Mouse (Mus musculus): ENCODE measurements around the gene Bcat2. TPM values are rescaled to one million over a fixed set of nuclear protein-coding genes. Genes with fewer than 3 reads are reported as not detected.
"Not testable (repeated sequence)": the region's sequence is repeated elsewhere in the genome, so short reads cannot be mapped to it uniquely, and the experiment has no call there.

The Bcat2 gene
- 100 to 1,000 TPM; 191 to 306 (median 245) TPM for total RNA-seq (2022)

DNA sequence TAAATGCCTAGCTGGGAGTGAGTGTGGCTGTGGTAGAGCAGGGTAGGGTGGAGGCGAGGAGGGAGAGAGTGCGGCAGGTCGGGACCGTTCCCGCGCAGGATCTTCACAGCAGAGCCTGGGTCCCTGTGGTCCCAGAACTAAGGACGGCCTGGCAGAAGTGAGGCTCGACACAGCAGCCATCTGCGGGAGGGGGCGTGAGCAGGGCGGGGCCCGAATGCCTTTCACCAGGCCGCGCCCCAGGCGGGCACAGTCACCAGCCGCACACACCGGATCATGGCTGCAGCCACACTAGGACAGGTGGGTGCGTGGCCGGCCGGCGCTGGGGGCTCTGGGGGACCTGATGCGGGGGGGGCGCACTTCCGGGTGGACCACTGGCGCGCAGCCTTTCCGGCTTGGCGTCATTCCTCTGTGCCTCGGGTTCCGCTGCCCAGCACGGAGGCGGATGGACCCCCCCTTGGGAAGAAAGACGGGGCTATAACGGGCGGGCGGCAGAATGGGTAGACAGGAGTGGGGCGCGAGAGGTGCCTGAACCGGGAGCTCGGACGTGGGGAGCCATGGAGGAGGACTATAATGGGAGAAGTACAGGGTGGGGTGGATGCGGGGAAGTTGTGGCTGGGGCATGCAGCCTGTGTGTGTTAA lies at the start of gene Bcat2:
Gene Bcat2 (plus strand): TSS at position 51 of the 639 bp plus-strand sequence.
- peak; percentile 79 for DNase-seq

DNA sequence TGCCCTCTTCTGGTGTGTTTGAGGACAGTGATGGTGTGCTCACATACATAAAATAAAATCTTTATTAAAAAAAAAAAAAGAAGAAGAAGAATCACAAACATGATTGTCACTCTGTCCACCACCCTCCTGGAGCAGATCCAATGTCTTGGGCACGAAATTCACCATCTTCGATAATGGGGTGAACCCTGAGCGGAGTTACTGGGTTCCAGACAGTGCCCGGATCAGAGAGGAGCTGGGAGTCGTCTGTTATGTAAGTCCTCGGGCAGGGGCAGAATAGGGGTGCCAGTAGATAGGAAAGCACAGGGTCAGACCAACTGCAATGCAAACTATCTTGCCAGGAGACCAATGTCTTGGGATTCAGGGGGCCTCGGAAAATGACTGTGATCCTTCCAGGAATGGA lies 49.3 kb upstream of the Bcat2 start:
- no peak for DNase-seq

DNA sequence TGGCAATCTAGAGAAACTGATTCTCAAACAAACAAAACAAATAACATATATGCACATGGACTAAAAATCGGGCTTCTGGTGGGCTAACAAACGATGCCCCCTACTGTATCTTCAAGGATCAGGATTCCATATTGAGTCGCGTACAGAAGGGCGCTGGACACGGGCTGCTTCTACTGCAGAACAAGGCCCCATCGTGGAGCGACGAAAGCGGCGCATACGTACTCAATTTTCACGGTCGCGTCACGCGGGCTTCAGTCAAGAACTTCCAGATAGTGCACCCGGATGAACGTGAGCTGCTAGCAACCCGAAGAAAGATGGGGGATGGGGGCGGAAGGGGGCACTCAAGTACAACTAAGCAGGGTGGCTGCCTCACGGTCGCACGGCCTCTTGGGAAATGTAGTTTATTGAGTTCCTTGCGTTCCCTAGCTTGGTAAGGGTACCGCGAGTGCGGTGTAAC lies 48.2 kb upstream of the Bcat2 start:
- peak; percentile 88 for DNase-seq

DNA sequence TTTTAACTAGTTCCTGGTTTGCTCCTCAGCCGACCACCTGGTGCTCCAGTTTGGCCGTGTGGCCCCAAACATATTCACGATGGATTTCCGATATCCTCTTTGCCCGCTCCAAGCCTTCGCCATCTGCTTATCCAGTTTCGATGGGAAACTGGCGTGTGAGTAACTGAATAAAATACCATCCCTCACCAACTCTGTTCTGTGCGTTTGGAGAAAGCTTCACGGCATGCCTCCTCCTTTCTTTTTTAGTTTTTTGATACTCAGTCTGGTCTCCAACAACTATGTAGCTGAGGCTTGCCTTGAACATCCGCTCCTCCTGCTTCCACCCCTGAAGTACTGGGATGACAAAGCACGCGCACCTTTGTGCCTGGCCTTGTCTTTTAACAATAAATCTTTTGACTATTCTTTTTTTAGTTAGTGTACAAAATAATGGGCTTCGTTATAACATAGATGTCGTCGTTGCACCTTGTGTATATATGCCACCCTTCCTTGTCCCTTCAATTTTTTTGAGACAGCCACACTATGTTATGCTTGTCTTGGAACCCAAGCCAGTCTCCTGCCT lies 47.7 kb upstream of the Bcat2 start:
- no peak for DNase-seq

DNA sequence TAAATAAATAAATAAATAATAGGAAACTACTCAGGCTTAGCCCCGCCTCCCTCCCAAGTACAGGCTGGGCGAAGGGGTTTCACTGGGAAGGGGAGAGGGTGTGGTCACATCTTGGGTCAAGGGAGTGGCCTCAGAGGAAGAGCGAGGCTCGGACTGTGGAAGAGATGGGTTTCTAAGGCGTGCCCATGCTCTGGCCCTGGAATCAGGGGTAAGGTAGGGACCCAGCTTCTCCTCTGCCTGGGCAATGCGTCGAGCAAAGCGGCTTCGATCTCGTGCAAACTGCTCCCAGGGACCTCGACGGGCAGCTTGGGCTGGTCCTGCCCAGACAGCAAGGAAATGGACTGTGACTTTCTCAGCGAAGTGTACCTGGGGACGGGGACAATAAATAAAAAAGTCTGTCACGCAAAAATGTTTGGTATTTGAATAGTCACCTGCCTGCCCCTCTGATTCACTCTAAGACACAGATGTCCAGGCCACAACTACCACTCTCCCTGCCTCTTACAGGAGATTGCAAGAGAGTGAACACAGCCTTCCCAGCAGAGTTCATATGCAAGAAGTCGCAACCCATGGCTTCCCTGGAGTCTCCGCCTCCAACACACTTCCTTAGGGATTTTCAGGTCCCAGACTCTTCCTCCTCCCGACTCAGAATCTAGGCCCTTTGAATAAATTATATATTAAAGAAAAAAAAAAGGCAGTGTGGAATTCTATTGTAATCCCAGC lies 46.8 kb upstream of the Bcat2 start:
- no peak for DNase-seq

DNA sequence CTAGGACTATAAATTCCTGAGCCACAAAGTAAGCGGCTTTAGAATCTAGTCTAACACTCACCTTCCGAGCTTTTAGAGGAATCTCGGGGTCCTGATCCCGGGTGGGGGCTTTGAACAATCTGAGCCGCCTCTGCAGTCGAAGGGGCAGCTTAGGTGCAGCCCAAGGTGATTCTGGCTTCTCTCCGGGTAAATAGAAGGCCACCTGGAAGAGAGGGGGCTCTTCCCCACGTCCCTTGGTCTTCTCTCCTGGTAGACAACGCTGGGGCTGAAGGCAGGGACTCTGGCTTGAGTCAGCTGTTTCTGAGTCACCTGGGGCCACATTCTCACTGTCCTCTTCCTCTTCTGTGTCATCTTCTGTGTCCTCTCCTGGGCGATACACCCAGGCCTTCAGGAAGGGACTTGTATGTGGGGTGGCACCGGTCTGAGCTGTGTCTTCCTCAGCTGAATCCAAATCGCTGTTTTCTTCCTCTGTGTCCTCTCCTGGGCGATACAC lies 46.2 kb upstream of the Bcat2 start:
- no peak for DNase-seq

DNA sequence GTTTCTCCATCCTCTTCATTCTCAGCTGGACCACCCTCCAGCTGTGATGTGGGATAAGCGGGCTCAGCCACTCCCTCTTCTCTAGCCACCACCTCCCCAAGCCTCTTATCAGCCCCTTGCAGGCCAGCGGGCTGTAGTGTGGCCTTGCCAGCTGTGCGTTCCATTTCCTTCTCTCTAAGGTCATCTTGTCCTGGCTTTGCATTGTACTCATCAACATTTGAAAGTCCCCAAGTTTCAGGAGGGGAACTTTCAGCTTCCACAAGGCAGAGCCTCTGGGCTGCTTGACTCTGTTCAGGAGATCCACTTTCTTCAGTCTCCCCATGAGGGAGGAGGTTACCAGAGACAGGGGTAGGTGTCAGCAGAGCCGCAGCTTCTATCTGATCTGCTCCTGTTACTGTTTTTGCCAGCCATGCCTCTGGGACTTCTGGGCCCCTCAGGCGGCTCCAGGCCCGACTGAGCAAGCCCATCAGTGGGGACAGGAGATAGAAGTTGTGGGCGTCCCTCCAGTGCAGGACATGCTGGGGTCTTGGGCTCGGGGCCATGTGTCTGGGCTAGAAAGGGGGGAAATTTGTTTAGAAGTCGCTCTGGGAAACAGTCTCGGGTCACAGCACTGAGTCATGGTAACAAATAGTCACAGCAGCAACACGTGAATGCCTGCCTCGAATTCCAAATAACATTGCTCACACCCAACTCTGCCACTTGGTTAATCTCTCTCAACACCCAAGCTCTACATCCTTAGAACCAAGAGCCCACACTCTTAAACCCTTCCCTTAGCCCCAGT lies 44.9 kb upstream of the Bcat2 start:
- peak; percentile 56 for DNase-seq

DNA sequence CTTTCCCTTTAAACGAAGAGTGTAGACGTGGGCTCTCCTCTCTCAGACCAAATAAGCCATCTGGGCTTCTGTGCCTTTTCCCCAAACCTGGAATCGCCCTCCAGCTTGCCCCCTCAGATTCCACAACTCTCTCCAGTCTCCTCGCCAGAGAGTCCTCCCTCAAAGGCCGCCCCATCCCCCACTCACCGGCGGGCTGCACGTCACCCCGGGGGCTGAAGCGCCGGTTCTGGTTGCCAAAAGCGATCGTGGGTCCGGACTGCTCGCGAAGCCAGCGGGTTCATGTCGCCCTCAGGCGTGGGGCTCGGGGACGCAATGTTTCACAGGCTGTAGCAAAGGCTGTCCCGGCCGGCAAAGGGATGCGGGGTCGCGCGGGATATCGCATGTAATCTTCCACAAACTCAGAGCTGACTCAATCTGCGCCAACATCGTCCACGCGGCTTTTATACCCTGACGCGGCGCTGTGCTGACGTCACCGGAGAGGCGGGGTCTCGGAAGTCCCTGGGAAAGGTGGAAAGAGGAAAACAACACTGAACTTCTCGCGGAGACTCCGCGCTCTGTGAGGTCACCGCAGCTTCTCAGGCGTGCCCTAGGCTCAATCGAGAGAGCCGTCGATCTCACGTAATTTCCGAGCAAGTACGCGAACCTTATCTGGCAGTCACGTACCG lies 44.0 kb upstream of the Bcat2 start, which contains the start of the genes Ppp1r15a and Plekha4:
Gene Ppp1r15a (minus strand): TSS at position 460 of the 665 bp plus-strand sequence.
Gene Plekha4 (plus strand): TSS at position 522 of the 665 bp plus-strand sequence.
- peak; percentile 93 for DNase-seq

DNA sequence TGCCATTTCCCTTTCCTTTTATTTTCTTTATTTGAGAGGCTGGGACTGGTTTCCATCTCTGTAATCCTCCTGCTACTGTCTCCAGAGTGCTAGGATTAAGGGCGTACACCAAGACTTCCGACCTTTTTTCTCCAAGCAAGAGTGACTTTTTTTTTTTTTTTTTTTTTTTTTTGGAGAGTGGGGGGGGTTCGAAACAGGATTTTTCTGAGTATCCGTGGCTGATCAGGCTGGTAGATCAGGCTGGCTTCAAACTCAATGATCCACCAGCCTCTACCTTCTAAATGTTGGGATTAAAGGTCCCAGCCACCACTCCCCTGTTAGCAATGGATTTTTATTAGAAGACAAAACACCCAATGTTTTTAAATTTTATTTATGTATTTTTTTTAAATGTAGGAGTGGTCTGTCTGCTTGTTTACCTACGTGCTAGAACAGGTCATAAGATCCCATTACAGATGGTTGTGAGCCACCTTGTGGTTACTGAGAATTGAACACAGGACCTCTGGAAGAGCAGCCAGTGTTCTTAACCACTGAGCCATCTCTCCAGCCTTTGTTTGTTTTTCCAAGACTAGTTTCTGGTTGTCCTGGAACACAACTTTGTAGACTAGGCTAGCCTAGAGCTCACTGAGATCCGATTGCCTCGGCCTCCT lies 43.4 kb upstream of the Bcat2 start:
- no peak for DNase-seq

DNA sequence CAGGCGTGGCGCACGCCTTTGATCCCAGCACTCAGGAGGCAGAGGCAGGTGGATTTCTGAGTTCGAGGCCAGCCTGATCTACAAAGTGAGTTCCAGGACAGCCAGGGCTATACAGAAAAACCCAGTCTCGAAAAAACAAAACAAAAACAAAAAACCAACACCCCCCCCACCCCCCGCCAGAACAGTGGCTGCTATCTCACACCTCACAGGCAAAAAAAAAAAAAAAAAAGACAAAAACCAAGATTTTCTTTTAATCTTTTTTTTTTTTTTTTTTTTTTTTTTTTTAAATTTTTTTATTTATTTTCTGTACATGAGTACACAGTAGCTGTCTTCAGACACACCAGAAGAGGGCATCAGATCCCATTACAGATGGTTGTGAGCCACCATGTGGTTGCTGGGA lies 42.8 kb upstream of the Bcat2 start:
- DNase-seq, result not testable (repeated sequence)

DNA sequence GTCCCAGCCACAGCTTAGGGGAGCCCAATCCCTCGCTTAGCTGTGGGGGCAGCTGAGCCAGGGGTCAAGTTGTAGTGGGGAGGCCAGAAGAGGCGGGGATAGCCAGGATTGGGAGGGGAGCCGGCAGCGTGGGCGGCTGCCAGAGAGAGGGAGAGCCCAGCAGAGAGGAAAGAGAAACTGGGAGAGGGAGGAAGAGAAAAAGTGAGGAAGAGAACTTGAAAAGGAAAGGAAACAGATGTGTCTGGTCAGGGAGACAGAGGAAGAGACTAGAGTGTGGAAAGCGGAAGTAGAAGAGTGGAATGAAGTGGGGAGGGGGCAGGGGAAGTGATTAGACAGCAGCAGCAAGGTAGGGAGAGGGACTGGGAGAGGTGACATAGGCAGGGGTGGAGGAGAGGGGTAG lies 40.5 kb upstream of the Bcat2 start:
- no peak for DNase-seq

DNA sequence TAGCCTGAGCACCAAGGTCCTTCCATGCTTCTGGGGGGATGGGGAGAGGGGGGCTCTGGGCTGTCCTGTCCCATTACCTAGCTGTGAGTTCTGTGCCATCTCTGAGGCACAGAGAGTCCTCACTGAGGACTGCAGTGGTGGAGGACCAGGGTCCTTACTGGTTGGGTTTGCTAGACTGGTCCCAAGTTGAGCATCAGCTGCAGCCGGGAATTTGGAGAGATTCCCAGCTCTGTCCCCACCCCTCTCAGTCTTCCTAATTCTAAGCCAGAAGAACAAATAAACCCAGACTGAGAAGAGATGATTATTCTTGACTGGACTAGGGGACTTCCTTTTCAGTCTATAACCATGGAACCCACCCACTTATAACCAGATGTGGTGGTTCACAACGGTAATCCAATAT lies 39.3 kb upstream of the Bcat2 start:
- no peak for DNase-seq

DNA sequence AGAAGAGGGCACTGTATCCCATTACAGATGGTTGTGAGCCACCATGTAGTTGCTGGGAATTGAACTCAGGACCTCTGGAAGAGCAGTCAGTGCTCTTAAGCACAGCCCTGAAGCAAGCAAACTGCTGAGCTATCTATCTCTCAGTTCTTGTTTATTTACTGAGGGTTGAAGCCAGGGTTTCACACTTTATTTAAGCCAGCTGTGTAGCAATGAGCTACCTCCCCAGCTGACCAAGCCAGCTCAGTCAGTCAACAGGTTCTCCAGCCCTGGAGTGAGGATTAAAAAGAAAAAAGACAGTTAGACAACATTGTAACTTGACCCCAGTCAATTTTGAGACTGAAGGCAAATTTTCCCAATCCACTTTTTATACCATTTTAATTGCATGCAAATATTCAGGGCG lies 34.3 kb upstream of the Bcat2 start:
- no peak for DNase-seq

DNA sequence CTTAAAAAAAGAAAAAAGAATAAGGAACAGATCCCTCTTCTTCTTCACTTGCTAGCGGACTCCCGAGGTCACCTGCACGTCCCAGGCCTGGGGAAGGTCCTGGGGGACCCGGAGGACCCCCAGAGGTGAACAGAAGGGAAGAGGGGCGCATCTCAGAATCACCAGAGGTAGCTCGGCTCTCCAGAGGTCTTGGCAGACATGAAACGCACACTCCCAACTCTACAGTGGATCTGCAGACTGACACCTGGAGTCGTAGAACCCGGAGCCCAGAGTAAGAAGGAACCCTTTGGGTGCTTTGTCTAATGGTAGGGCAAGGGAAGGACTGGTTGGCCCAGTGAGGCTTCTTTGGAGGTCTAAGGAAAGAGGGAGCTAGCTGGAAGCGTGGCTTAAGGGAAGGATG lies 32.4 kb upstream of the Bcat2 start:
- no peak for DNase-seq

DNA sequence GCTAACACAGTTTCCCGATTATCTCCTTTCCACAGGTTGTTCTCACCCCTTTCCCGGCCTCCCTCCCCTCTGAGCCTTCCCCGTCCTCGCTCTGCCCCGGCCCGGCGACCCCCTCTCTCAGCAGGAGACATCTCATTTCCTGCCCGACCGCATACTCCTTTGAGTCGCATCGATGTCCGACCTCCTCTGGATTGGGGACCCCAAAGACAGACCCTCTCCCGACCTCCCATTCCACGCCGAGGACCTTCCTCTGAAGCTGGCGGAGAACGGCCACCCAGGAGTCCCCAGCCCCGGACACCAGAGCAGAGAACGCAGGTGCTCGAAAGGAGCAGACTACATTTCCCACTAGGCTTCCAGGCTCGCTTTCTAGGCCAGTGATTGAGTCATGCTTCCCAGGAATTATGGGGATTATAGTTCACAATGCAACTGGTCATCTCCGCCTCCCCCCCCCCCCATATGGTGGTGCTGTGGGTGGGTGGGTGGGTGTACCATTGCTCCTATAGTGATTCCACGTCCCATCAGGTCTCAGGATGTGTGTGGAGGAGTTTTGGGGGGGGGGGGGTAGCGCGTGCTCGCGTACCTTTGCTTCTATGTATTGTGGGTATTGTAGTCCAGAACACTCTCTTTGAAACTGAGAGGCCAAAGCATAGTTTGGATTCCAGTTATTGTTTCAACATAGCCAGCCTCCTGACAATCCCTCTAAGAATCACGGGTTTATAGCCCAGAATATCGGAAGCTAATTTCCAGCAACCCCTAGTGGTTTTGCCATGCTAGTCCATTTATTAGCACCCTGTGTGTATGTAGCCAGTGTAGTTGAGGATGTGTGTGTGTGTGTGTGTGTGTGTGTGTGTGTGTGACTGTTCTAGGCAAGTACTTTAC lies 31.6 kb upstream of the Bcat2 start:
- no peak for DNase-seq

DNA sequence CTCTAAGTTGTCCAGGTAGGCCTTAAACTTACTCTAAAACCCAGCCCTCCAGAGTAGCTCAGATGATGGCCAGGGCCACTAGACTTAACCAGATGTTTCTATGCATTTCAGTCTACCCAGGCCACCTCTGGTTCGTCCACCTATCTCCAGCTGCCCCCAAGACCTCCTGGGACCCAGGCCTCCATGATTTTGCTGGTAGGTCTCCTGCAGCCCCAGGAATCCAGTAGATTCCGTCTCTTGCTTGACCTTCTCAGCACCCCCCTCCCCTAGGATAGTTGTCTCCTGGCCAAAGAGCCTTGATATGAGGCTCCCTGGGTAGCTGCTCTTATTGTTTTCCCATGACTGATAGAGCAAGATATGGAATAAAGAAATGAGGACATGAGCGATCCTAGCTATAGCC lies 30.9 kb upstream of the Bcat2 start:
- no peak for DNase-seq

DNA sequence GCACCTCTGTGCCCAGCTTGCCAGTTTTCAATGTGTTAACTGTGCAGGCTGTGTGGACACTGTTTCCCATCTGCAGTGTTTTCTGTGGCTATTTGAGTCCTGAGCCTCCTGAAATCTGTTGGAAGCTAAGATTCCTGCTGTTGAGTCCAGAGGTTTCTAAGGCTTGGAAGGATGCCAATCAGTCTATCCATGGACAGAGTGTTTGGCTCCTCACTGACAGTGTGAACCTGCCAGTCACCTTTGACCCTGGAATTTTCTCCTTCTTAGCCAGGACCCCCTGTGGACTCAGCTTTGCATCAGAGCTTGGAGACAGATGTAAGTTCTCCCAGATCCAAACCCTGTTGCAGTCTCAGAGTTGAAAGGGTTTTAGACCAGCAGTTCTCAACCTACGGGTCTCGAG lies 29.7 kb upstream of the Bcat2 start:
- DNase-seq, result no peak

DNA sequence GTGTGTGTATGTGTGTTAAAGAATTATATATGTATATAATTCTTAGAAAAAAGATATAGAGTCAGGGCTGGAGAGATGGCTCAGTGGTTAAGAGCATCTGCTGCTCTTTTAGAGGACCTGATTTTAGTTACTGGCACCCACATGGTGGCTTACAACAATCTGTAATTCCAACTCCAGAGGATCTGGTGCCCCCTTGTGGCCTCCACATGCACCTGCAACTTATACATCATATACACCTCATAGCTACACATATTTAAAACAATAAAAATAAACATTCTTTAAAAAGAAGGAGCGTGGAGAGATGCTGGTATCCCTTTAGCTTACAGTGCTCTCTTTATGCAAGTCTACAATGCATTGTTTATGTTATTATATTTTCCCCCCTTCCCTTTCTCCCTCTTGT lies 25.4 kb upstream of the Bcat2 start:
- no peak for DNase-seq

DNA sequence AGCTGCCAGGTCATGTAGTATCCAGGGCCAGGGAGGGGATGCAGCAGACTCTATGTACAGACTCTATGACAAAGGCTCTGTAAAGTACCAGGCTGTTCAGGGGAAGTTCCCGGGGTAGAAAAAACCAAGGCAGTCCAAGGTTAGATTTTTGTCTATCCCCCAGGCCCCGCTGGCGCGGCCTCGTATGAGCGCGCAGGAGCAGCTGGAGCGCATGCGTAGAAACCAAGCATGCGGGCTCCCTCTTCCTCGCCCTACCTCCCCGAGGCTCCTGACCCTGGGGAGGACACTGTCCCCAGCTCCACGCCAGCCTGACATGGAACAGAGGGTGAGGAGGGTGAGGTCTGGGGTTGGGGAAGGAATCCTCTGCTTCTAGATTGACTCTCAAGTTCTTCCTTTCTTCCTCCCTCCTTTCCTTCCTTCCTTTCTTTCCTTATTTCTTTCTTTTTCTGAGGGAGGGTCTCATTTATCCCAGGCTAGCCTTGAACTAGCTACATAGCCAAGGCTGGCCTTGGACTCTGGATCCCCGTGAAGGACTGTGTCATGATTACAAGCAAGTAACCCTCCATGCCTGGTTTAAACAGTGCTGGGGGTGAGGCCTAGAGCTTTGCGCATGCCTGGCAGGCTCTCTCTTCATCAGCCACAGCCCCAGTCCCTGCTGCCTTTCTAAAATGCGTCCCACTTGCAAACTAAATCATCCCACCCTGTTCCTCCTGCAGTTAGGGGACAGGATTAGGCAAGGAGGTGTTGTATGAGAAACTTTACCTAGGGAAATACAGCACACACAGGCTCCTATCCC lies 20.1 kb upstream of the Bcat2 start:
- no peak for DNase-seq

All from adrenal gland, adult 8-10 months (tissue).